Mouse (Mus musculus): ENCODE measurements at regions not wholly inside any gene's neighbourhood (a gene's known extent, or its start where the extent isn't known, plus 50 kb on each side); places are given as distances from the start of the nearest gene placed in this dataset.

DNA sequence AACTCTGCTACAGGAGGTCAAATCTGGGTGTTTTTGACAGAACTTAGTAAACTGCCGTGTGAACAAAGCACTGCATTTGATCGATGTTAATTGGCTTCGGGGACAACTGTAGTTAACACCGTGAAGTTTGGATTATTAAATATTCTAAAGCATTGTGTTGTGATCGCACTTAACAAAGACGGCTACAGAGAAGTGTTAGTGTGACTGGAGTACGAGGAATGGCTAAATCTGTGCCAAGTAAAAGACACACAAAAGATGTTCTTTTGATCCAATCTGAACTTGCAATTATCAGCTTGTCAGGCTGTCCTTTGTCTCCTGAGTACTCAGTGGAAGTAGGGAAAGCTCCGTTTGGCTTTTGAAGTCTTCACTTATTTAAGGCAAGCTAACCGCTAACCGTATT, 259.7 kb downstream of the Tmem182 start:
- DNase-seq (ENCODE audit: low read depth, low spot score) = no peak

DNA sequence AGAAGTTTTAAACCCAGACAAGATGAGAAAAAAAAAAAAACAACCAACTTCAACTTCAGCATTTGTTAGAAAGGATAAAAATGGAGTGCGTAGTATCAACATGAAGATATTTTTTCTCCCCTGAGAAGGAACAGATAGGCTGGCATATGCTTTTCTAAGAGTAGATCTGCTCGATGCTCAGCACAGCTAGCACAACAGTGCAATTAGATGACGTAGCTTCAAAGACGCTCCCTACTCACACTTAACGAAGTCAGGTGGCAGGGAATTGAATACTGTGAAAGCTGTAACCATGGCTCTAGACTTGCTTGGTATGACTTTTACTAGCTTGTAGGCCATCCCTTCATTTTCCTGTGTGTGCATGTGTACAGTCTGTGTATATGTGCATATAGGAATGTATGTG, 299.5 kb downstream of the Tmem182 start:
- DNase-seq (ENCODE audit: low read depth, low spot score) = no peak

DNA sequence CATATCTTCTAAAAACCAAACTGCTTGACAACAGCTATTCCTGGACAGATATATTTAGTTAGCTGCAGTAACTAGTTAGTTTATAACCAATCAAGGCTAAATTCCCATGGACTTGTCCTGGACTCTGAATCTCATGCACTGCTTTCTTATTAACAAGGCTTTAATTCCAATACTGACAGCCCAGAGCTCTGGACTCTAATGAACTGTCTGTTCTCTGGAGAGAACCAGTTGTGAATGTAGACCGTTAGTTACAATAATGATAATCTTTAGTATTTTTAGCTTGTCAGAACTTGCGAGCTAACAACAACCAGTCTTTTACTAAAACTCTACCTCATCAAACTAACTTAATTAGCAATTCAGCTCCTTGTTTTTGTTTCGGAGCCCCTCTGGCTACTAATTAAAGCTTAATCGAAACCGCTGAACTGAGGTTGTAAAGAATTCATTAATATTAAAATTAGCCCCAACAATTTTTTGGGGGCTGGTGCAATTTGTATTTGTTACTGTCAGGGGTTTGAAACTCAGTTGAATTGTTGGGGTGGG, 316.3 kb downstream of the Tmem182 start:
- no peak for DNase-seq (ENCODE audit: low read depth, low spot score)

DNA sequence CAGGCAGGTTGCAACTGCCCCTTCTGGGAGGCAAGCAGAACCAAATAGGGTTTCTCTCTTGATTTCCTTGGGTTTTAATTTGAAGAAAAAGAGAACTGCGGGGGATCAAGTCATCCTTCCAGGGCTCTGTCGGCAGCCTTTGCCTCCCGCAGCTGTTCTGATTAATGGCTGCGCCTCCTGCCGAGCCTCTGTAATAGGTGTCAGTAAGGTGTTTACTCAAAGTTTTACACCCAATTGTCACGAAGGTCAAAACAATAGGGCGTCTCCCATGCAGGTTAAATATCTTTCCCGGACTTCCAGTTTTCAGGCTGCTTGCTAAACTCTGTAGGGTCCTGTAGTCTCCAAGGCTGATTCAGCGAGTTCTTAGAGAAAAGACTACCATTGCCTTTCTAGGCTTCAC, 326.0 kb downstream of the Tmem182 start:
- DNase-seq (ENCODE audit: low read depth, low spot score) = peak; percentile 74

DNA sequence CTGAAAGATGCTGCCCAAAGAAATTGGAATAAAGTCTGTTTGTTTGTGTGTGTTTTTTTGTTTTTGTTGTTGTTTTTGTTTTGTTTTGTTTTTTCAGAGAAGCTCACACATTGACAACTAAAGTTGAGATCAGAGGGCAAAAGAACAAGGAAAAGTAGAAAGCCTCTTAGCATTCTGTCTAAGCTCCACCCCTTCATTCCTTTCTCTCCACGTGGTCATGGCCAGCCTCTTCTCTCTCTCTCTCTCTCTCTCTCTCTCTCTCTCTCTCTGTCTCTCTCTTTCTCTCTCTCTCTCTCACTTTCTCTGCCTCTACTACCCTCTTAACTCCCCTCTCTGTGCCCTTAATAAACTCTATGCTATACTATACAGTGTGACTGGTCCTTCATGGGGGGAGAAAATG, 327.7 kb downstream of the Tmem182 start:
- DNase-seq (ENCODE audit: low read depth, low spot score) = no peak

DNA sequence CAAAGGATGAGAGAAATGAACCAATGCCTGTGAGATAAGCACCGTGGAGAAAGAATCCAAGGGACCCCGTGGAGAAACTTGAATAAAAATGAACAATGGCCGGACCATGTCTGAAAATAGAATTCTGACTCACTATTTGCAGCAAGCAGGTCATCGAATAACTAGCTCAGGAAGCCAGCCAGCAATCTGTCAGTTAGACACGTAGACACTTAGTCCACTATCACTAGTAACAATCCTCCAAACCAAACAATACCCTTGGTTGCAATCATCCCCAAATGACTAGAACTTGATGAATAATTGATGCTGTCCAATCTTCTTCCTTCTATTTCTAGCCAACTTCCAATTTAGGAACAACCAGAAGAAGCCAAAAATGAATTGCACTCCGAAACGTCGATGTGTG, 328.5 kb downstream of the Tmem182 start:
- no peak for DNase-seq (ENCODE audit: low read depth, low spot score)

DNA sequence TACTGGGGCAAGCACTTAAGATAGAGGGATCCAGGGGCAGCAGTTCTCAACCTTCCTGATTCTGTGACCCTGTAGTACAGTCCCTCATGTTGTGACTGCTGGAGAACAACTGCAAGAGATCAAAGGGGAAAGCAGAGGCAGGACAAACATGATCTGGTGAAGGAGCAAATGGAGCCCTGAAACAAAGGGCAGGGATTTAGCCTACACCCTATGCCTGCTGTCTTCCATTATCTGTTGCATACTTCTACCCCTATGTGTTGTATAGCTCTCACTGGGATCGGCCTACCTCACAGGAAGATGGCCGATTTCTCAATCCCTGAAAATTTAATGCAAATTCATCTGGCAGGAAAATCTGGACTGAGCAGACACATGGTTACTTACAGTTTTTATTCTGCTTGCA, 334.3 kb downstream of the Tmem182 start:
- peak; percentile 53 for DNase-seq (ENCODE audit: low read depth, low spot score)

DNA sequence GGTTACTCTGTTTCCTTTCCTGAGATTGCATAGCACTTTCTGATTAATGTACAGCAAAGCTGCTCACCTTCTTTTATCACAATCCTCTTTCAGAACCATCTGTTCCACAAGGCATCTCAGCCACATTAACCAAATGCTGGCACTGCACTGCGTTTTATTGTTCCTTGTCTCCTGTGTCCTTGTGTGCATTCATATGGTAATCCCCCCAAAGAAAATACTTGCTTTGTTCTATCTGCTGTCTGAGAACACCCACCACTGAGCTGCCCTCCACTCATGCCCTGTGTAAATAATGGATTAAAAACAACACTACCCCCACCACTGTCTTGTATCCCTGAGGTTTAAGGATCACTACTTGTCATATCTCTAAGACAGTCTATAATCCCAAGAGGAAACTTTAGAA, 335.1 kb downstream of the Tmem182 start:
- DNase-seq (ENCODE audit: low read depth, low spot score) = peak; percentile 78

DNA sequence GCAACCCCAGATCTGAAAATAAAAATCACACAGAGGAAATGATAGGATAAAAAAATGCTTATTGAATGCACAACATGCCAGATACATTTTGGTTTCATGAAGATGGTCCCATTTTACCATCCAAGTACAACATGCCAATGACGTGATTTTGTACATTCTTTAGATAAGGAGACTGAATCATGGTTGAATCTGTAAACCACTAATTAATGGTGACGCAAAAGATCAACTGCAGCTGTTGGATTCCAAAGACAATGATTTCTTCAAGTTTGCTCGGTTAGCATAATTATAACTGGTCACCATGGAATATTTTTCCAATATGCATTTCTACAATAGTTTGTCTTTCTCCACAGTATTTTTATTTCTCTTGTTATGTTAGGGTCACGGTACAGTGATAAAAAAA, 336.6 kb downstream of the Tmem182 start:
- DNase-seq (ENCODE audit: low read depth, low spot score) = no peak

DNA sequence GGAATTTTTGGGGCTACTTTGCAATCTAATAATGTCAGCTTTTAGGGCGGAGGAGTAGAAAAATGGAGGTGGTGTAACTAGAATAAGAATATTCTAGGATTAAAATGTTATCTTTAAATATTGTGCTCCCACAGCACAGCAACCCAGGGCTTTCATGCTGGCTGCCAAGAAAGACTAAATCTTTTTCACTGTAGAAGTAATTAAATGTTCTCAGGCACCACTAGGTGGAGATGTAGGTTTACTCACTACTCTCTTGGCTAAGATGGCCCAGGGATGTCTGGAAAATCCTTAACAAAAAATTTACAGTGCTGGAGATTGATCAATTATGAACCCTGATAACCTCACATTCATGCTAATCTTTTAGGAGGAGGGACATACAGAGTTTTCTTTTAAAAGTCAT, 347.1 kb downstream of the Tmem182 start:
- peak; percentile 28 for DNase-seq (ENCODE audit: low read depth, low spot score)

DNA sequence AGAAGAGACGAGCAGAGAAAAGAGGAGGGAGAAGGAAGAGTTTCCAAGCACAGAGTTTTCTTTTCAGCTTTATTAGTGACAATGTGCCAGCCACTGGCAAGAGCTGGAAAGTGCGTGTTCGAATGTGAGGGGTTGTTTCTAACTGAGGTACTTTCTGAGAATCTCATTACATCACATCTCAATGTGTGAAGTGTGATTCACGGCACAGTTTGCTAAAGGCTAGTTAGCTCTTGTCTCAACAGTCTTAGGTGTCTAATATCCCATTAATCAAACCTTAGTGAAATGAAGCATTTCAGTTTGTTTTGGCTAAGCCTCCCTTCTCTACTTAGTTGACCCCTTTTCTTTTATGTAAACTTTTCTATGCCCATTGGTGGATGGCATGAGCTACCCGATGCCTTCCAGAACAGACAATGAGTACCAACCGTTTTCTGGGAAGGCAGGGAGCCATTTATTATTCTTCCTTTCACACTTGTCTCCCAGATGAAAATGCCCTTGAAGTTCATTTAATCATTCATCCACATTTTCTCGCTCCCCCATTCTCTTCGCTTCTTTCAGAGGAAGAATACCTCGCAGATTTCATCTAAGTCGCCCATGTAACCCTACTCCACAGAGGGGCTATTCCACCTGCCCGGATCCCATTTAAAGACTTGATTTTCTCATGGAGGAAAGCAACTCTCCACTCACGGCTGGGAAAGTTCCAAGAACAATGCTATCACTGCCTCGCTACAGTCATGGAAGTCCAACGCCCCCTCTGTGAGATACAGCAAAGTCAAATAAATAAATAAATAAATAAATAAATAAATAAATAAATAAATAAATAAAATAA, 348.0 kb downstream of the Tmem182 start:
- no peak for DNase-seq (ENCODE audit: low read depth, low spot score)

DNA sequence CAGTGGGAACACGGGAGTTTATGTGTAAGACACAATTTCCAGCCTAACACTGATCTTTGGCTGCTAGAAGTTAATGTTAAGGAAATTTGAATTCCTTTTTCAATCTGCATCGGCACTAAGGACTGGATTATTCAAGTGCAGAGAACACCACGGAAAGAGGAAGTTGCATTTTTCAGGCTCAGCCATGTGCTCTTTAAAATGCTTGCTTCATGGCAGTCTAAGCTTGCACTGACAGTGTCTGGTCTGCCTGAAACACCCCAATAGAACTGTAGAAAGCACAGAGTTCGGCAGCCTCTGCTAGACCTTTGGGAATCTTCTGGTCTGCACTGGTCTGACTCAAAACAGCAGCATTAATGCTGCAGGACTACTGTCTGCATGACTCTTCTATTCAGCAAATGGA, 348.8 kb downstream of the Tmem182 start:
- no peak for DNase-seq (ENCODE audit: low read depth, low spot score)

DNA sequence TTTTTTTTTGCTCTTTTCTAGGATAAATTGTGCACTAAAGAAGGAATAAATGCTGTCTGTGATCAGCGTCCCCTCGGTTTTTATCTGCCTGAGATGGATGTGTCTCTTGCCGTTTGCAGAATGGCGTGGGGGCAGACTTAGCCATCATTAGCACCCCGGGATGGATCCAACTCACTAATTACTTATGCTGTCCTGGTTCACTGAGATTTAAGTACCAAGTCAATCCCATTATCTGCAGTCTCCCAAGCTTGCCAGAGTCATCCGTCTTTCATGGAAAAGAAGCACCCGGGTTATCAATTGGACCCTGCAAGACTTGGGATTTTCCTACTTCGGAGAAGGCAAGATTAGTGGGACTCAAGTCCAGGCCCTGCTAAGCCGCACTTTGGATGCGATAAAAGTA, 351.5 kb downstream of the Tmem182 start:
- no peak for DNase-seq (ENCODE audit: low read depth, low spot score)

DNA sequence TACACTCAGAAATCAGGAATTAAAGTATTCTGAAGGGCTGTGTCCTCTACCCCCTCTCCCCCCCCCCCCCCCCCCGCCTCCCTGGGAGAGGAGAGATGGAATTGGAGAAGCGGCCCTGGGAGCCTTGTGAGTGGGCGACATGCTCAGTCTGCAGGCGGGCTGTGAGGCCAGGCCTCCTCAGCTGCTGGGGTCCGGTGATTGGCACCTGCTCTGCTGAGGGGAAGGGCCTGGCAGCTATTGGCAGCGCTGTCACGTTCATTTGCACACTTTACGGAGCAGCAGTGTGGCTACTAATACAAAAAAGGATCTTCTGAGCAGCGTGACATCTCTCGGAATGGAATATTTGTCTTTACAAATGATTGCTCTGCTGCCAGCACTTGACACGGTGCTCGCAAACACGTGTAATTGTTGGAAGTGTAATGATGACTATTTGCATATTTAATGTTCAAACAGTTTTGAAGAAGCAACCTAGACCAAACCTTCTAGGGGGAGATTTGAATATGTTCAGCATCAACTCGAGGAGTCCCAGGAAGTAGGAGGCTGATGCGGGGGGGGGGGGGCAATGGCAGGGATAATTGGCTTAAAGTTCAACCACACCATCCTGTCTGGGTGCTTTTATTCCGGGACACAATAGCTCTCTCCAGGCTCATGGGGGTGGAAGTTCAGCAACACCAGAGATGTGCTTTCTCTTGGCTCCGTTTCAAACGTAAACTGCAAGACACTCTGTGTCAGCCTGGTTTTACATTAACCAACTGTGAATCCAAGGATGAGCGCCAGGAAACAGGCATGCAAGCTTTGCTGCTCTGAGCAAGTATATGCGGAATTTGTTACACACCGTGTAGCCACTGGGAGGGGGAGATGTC, 352.5 kb downstream of the Tmem182 start:
- DNase-seq (ENCODE audit: low read depth, low spot score) = no peak

DNA sequence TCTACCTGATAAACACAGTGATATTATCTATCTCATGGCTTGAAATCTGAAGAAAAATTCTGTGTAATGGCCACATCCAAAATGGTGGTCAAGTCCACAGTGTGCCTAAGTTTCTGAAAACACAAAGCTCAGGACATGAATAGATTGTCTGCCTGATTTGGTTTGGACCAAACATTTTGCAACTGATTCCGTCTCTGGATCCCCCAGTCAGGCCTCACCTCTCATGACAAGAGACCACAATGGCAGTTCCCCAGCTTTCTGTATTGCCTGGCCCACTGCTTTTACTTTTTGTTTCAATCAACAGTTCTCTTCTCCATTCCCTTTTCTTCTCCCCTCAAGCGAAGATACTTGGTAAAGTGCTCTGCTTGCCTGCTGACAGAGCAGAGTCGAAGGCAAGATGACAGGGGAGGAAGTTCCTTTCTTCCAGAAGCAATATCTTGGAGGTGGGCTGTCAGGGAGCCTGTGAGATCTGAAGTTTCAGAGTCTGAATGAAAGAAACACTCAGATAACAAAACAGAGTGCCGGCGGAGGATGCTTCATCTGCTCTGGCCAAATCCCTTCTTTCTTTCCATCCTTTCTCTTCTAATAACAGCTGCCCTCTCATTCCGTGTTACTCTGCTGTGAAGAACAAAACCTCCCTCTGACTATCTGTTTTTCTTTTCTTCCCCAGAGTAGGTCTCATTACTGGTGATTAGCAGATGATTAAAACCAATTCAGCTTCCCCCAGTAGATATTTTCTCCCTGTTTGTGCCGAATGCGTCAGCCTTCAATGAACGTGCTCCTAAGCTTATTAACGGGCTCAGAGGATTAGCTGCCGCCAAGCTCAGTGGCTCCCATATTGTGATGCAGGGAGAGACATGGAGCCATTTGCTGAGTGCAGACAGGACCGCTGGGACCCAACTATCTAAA, 360.7 kb downstream of the Tmem182 start:
- DNase-seq (ENCODE audit: low read depth, low spot score) = no peak

DNA sequence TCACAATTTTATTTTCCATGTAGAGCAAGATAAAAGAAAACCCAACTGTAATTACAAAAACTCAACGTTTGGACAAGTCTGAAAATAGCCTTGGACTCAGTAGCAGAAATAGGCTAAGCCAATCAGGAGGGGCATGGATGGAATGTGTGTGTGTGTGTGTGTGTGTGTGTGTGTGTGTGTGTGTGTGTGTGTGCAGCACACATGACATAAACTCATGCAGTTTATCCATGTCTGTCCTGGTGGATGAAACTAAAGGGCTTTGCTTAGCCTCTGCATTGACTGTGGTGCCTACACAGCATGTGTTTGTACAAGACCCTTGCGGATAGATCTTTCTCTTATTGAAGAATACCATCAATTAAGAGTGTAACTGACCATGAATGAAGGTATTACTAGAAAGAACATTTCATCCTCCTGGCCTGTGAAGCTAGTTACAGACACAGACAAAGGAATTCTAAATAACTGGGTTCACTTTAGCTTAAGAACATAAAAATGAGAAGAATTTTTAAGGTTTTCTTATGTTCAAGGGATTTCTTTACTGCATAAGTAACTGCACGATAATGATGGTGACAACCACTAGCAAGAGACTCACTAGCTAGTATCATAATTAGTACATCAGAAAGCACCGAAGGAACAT, 361.5 kb downstream of the Tmem182 start:
- DNase-seq (ENCODE audit: low read depth, low spot score) = no peak

DNA sequence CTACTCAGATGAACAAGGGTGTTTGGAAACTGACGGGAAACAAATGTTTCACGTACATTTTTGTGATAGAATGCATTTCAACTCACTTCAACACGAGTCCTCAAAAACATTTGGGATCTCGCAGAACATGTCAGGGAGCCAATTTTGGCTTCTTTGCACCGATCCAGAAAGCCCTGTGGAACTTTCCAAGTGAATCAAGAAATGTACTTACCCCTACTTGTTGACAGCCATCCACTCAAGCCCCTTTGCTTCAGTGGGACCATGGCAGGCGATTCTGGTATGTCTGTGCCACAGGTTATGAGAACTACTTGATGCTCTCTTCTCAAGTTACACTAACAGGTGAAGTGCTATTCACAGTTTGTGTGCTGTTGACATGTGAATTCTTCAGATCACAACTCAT, 381.6 kb downstream of the Tmem182 start:
- no peak for DNase-seq (ENCODE audit: low read depth, low spot score)

DNA sequence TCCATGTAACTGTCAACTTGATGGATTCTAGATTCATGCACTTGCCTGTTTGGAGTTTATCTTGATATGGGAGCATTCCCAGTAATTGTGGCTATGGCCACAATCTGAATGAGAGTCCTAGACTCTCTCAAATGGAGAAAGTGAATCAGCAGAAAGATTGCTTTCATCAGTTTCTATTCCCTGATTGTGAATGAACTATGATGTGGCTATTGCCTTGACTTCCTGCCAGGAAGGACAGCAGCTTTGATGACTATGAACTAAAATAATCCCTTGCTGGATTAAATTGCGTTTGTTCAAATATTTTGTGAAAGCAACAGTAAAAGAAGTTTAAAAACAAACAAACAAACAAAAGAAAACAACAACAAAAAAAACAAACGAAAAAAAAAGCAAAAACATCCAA, 407.5 kb downstream of the Tmem182 start:
- no peak for DNase-seq (ENCODE audit: low read depth, low spot score)

DNA sequence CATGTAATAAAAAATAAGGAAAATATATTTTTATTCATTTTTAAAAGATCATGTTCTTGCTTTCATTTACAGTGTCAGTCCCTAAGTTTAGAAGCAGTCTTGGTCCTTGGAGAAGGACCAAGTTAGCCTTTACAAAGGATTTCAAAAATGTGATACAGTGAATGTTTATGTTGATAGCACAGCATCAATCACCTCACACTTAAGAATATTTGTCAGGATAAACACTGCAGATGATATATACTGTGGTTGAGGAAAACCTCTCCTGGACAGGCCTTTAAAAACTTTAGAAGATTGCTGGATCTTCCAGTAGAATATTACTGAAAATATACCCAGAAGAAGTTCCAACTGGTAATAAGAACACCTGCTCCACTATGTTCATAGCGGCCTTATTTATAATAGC, 420.4 kb downstream of the Tmem182 start:
- no peak for DNase-seq (ENCODE audit: low read depth, low spot score)

DNA sequence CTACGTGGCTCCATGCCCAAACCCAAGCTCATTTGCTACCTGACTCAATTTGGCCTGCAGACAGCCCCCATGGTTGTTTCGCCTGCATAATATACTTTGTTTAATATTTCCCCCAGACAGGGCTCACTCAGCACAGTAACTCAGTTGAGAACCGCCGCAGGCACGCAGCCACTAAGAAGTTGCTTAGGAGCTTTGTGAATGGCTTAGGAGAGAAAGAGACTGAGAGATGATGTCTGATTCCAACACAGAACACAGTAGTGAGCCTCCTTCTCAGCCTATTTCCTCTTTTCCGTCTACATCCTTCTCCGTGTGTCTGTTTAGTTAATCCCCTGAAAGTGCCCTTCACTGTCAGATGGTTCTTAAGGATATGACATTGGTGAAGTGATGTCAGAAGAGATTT, 429.9 kb downstream of the Tmem182 start:
- DNase-seq (ENCODE audit: low read depth, low spot score) = no peak

DNA sequence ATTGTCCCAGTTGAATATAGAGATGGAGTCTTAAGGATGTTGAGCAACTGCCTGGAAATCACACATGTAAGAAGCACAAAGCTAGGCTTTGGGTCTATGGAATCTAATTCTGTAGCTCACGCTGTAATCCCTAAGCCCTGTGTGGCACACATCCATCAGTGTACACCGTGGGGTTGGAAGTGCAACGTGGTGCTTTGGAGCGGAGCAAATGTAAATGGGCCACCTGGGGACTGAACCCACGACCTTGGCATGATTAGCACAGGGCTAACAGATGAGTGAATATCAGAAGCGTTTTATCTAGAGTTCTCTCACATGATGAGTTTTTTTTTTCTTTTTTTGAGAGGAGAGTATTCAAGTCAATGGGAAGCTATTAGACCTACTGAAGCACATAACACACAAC, 437.6 kb downstream of the Tmem182 start:
- DNase-seq (ENCODE audit: low read depth, low spot score) = no peak

Measured in R1 (cell line).